Mouse (Mus musculus) lung, adult 2 months (tissue): ENCODE measurements around the gene Soga1.

Experiments
- CTCF ChIP-seq: fragments of 200-500 bp; IDR thresholded peaks from 2 replicates; pipeline ENCODE4 v1.5.1; 2011; ENCODE audit warnings: mild to moderate bottlenecking, low read length, control low read depth; ENCODE audit not compliant: insufficient read depth
- POLR2A ChIP-seq: fragments of 200-500 bp; IDR thresholded peaks from 2 replicates; pipeline ENCODE4 v1.6.1; 2011; ENCODE audit warnings: low read depth, mild to moderate bottlenecking, control low read depth, low read length, borderline replicate concordance; ENCODE audit errors: extremely low read depth

GRCm38 (mm10) chr2:157030804-157031203 lies 48.2 kb downstream of the Soga1 start:
- TF ChIP-seq POLR2A = no peak
- TF ChIP-seq CTCF = peak; percentile 88
